Mouse (Mus musculus) cerebellum, adult 2 months (tissue): Measurements from ENCODE around the gene A630001G21Rik. TPM values are rescaled to one million over a fixed set of nuclear protein-coding genes. Genes with fewer than 3 reads are reported as not detected.

Source experiments
- DNase-seq, 2 experiments: peaks; one replicate each; pipeline ENCODE4 v3.0.0; 2021
- H3K27ac ChIP-seq: fragments of 200-500 bp; 2 replicates; pipeline ENCODE4 v1.5.1; 2012; ENCODE audit warnings: low read length, control low read depth, inconsistent platforms; ENCODE audit not compliant: insufficient read depth
- H3K27me3 ChIP-seq: fragments of 200-500 bp; 2 replicates; pipeline ENCODE4 v1.6.1; 2012; ENCODE audit warnings: inconsistent platforms, mild to moderate bottlenecking, low read length, moderate library complexity; ENCODE audit not compliant: control insufficient read depth, insufficient read depth
- H3K4me1 ChIP-seq: fragments of 200-500 bp; 2 replicates; pipeline ENCODE4 v1.6.1; 2011; ENCODE audit warnings: low read length; ENCODE audit not compliant: control insufficient read depth, insufficient read depth
- H3K4me3 ChIP-seq: fragments of 200-500 bp; replicated peaks from 2 replicates; pipeline ENCODE3; 2011; ENCODE audit warnings: mild to moderate bottlenecking, low read depth, low read length, control low read depth; ENCODE audit not compliant: insufficient read depth
- CTCF ChIP-seq: fragments of 200-500 bp; IDR thresholded peaks from 2 replicates; pipeline ENCODE4 v1.5.1; 2011; ENCODE audit warnings: low read depth, mild to moderate bottlenecking, control low read depth, low read length, moderate library complexity, borderline replicate concordance; ENCODE audit not compliant: insufficient read depth
- POLR2A ChIP-seq: fragments of 200-500 bp; IDR thresholded peaks from 2 replicates; pipeline ENCODE4 v1.6.1; 2011; ENCODE audit warnings: low read length, control low read depth, borderline replicate concordance; ENCODE audit not compliant: insufficient read depth
- WGBS: fragments of 180-500 bp; shearing (Covaris S2); methylation state at CpG from one replicate; pipeline ENCODE4 v1.1.7; 2018; 5-methylcytosine and 5-hydroxymethylcytosine counted together
- polyA plus RNA-seq: library from polyadenylated mRNA; depleted of rRNA; stranded (reverse); fragments of >200 nt; gene quantifications from 2 replicates; pipeline ENCODE4 v1.2.3, GENCODE M21; 2012

The A630001G21Rik gene
- polyA plus RNA-seq, 1 experiment = 0.49 TPM

DNA sequence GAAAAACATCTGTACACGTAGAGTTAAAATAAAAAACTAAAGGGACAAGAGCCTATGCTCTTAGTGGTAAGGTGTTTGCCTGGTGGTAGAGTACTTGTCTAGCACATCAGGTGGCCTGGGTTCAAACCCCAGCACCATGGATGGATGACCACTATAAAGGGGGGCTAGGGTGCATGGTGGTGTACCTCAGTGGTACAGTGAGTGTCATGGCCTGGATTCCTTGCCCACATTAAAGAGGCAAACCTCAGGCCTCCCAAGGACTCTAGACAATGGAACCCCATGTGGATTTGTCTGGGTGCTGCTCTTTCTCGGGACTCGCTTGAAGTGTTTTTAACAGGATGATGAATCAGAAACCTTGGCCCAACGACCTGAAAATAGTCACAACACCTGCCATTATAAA, 75.9 kb downstream of the A630001G21Rik start:
- DNase-seq = no peak
- no peaks in the 10 kb centered on the region for H3K4me1 ChIP-seq
- TF ChIP-seq CTCF (no peak), POLR2A (no peak)
- H3K4me3 ChIP-seq = no peak overlapping the region
- WGBS = 74% methylated on average over 4 of the region's 4 CpGs
- H3K27me3 ChIP-seq = no peaks in the 10 kb centered on the region
- no peak overlapping the region for H3K27ac ChIP-seq

DNA sequence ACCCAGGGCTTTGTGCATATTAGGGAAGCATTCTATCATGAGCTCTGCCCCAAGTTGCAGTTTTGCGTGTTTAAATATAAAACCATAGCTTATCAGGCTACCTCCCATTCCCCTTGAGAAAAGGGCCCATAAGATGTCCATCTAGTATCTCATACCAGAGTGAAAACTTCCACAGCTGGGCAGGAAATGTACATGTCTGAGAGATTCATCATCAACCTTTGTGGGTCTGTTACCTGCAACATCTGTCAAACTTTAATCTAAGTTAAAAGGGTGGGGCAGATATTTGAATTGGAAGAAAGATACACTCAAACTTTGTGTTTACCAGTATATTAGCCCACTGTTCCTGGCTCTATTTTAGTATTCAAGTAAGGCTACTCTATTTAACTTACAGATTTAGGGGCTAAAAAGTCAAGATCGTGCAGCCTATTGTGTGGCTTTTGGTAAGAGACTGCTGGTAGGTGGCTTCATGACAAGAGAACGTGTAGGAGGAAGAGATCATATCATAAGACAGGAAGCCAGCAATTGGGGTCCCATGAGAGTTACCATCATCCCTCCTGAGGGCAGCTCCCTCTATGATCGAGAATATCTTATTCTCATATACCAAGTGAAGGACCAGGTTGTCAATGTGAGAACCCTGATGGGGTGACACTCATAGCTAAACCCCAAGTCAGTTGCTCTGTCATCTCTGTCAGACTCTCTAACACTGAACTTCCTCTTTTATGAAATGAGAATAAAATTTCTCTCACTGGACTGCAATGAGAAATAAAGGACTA, 80.5 kb downstream of the A630001G21Rik start:
- no peaks in the 10 kb centered on the region for H3K4me1 ChIP-seq
- no peak overlapping the region for H3K27ac ChIP-seq
- no peak for DNase-seq
- TF ChIP-seq CTCF = no peak
- no peak for TF ChIP-seq POLR2A
- WGBS = 79% methylated on average over 4 of the region's 4 CpGs
- no peak overlapping the region for H3K4me3 ChIP-seq
- no peaks in the 10 kb centered on the region for H3K27me3 ChIP-seq

DNA sequence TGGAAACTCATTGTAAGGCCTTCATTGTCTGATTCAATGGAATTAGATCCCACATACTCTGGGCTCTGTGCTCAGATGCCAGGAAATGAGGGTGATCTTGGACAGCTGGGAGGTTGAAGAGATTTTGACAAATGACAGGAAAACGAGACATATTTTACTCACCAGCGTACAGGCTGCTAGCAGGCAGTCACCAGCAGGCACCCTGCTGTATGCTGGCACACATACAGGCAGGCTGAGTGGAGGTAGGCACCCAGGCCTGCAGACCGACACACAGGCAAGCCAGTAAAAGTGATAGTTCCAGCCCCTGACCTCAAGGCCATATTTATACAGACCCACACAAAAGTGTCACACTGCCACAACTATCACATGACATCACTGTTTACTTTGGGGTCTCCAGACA, 82.8 kb downstream of the A630001G21Rik start:
- Histone ChIP-seq H3K4me1 (no peaks in the 10 kb centered on the region), H3K27me3 (no peaks in the 10 kb centered on the region), H3K27ac (no peak overlapping the region), H3K4me3 (no peak overlapping the region)
- TF ChIP-seq CTCF (no peak), POLR2A (no peak)
- DNase-seq = no peak
- 13% methylated on average over 3 of the region's 3 CpGs for WGBS

DNA sequence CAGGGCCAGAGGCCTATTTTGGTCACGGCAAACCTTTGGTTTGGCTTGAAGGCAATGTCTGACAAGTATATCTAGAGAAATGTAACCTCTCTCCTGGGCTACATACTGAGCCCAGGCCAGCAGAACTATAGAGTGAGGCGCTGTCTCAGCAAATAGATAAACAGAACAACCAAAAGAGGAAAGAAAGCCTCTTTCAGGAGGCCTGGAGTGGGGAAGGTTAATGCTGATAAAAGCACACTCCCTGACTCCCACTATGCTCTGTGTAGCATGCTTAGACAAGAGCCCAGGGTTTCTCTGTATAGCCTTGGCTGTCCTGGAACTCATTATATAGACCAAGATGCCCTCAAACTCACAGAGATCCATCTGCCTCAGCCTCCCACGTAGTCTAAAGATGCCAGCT, 85.2 kb downstream of the A630001G21Rik start:
- no peak for DNase-seq
- no peak overlapping the region for H3K4me3 ChIP-seq
- TF ChIP-seq CTCF (no peak), POLR2A (no peak)
- no peaks in the 10 kb centered on the region for H3K4me1 ChIP-seq
- H3K27ac ChIP-seq = no peak overlapping the region
- 72% methylated on average over 3 of the region's 3 CpGs for WGBS
- H3K27me3 ChIP-seq = no peaks in the 10 kb centered on the region

DNA sequence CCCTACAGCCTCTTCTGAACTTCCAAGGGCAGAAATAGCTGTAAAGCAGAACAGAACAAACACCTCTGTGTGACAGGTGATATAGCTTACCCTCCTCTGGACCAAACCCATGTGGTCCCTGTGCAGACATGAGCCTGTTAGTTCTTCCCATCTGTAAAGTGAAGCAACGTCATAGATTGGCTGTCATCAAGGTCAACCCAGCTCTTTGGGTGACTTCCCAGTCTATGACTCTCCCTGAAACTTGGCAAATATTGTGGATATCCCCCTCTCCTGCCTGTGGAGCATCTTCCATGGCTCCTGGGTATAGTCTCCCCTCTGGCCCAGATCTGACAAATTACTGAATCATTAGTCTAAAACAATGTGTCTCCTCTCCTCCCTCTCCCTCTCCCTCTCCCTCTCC, 86.2 kb downstream of the A630001G21Rik start:
- DNase-seq = no peak
- no peak overlapping the region for H3K27ac ChIP-seq
- no peaks in the 10 kb centered on the region for H3K4me1 ChIP-seq
- TF ChIP-seq POLR2A = no peak
- no peak for TF ChIP-seq CTCF
- H3K4me3 ChIP-seq = no peak overlapping the region
- WGBS = 6% methylated on average over 1 of the region's 1 CpGs
- H3K27me3 ChIP-seq = no peaks in the 10 kb centered on the region

DNA sequence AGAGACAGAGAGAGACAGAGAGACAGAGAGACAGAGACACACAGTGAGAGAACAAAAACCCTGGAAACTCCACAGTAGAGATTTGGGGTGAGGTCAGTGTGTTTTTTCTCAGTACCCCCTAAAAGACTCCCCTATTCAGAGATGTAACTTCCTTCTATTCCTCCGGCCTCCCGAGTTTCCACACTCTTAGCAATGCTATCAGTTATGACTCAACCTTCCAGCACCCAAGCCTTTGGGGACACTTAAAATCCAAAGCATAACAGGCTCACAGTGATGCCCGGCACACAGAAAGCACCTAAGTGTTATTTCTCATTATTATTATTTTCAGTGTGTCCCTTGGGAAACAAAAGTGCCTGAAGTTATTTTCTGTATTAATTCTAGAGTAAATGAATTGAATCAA, 87.9 kb downstream of the A630001G21Rik start:
- Histone ChIP-seq H3K4me1 (no peaks in the 10 kb centered on the region), H3K27me3 (no peaks in the 10 kb centered on the region), H3K27ac (no peak overlapping the region), H3K4me3 (no peak overlapping the region)
- DNase-seq = no peak
- TF ChIP-seq CTCF (no peak), POLR2A (no peak)
- WGBS = 92% methylated on average over 3 of the region's 3 CpGs

DNA sequence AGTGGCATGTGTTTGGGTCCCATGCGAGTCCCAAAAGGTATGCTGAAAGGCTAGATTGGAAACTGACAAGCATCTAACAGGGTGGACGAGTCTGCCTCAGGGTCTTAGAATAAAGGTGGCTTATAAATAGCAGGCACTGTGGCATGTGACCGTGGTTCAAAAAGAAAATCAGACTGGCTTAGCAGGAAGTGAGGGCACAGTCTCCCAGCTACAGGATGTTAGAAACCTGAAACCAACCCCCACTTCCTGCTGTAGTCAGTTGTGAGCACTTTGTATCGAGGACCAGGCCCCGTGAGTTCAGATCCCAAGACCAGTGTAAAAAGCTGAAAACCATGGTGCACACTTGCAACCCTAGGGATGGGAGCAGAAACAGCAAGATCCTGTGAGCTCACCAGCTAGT, 91.1 kb downstream of the A630001G21Rik start:
- TF ChIP-seq POLR2A = no peak
- no peak for TF ChIP-seq CTCF
- H3K27me3 ChIP-seq = no peaks in the 10 kb centered on the region
- no peaks in the 10 kb centered on the region for H3K4me1 ChIP-seq
- no peak overlapping the region for H3K4me3 ChIP-seq
- 80% methylated on average over 5 of the region's 5 CpGs for WGBS
- DNase-seq = no peak
- H3K27ac ChIP-seq = no peak overlapping the region

DNA sequence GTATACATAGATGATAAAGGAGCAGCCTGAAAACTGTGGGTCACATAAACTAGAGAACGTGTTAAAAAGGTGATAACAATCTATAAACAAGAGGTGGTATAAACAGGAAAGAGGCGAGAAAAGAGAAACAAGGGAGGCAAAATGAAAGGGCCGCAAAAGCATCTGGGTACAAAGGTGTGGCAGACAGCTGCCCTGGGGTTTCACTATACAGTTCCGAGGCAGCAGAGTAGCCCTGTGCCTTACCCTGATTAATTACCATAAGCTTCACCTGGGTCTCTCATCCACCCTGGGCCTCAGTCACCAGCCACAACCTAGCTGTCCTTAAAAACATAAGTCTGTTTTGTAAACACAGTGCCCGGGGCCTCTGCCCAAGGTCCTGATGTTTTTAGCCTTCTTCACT, 91.8 kb downstream of the A630001G21Rik start:
- 80% methylated on average over 5 of the region's 5 CpGs for WGBS
- DNase-seq = no peak
- no peaks in the 10 kb centered on the region for H3K4me1 ChIP-seq
- H3K27me3 ChIP-seq = no peaks in the 10 kb centered on the region
- TF ChIP-seq CTCF (no peak), POLR2A (no peak)
- no peak overlapping the region for H3K27ac ChIP-seq
- H3K4me3 ChIP-seq = no peak overlapping the region
